Mouse (Mus musculus): ENCODE data around the gene Olfr202. TPM values are rescaled to one million over a fixed set of nuclear protein-coding genes. Genes with fewer than 3 reads are reported as not detected.

Olfr202 gene
- polyA plus RNA-seq, 1 experiment = not detected

GRCm38 (mm10) chr16:59249684-59250083 lies 36.9 kb downstream of the Olfr202 start:
- Histone ChIP-seq H3K27ac (ENCODE audit: control insufficient read depth, insufficient read depth, low read depth, low read length) (no peak overlapping the region), H3K27me3 (ENCODE audit: control insufficient read depth, insufficient read depth, low read length) (no peaks in the 10 kb centered on the region), H3K36me3 (ENCODE audit: control insufficient read depth, insufficient read depth, low read length) (no peaks in the 10 kb centered on the region), H3K4me1 (ENCODE audit: control insufficient read depth, insufficient read depth, low read length) (no peaks in the 10 kb centered on the region), H3K4me3 (ENCODE audit: control insufficient read depth, low read depth, low read length) (no peak overlapping the region)
- TF ChIP-seq CTCF (IDR thresholded peaks at IDR 0.05; ENCODE audit: control insufficient read depth, insufficient read depth, insufficient replicate concordance, low read depth, low read length) = no peak
- TF ChIP-seq POLR2A (IDR thresholded peaks at IDR 0.05; ENCODE audit: control insufficient read depth, low read depth, low read length) = no peak

Other genes starting within 250 kb of the Olfr202 start
- not detected in 2 replicates for gene Olfr187, start 247.0 kb downstream of the Olfr202 start, polyA plus RNA-seq (2012; rRNA removed)
- gene Olfr190, start 208.8 kb downstream of the Olfr202 start, polyA plus RNA-seq (2012; rRNA removed) = not detected in 2 replicates
- not detected in 2 replicates for gene Olfr191, start 197.0 kb downstream of the Olfr202 start, polyA plus RNA-seq (2012; rRNA removed)
- not detected in 2 replicates for gene Olfr193, start 174.9 kb downstream of the Olfr202 start, polyA plus RNA-seq (2012; rRNA removed)
- gene Olfr194, start 165.7 kb downstream of the Olfr202 start, polyA plus RNA-seq (2012; rRNA removed) = 0.04 and 0.15 TPM in 2 replicates
- gene Olfr195, start 139.7 kb downstream of the Olfr202 start, polyA plus RNA-seq (2012; rRNA removed) = not detected in 2 replicates
- not detected in 2 replicates for gene Olfr196, start 116.3 kb downstream of the Olfr202 start, polyA plus RNA-seq (2012; rRNA removed)
- gene Olfr198, start 83.3 kb downstream of the Olfr202 start, polyA plus RNA-seq (2012; rRNA removed) = not detected in 2 replicates
- gene Olfr199, start 67.0 kb downstream of the Olfr202 start, polyA plus RNA-seq (2012; rRNA removed) = 1.3 and 1.4 TPM in 2 replicates
- not detected in 2 replicates for gene Olfr201, start 14.2 kb downstream of the Olfr202 start, polyA plus RNA-seq (2012; rRNA removed)
- gene Olfr203, start 12.1 kb upstream of the Olfr202 start, polyA plus RNA-seq (2012; rRNA removed) = not detected in 2 replicates
- gene Olfr204, start 31.5 kb upstream of the Olfr202 start, polyA plus RNA-seq (2012; rRNA removed) = not detected in 2 replicates
- not detected in 2 replicates for gene Olfr205, start 44.3 kb upstream of the Olfr202 start, polyA plus RNA-seq (2012; rRNA removed)
- not detected in 2 replicates for gene Olfr206, start 62.5 kb upstream of the Olfr202 start, polyA plus RNA-seq (2012; rRNA removed)
- gene Olfr209, start 77.2 kb upstream of the Olfr202 start, polyA plus RNA-seq (2012; rRNA removed) = not detected in 2 replicates
- gene Gabrr3, start 120.5 kb upstream of the Olfr202 start, polyA plus RNA-seq (2012; rRNA removed) = 0.02 TPM in 1 of 2 replicates, not detected in the other
- gene Riox2, start 185.0 kb upstream of the Olfr202 start, polyA plus RNA-seq (2012; rRNA removed) = 2.4 and 2.7 TPM in 2 replicates

All from testis, adult 2 months (tissue).